Mouse (Mus musculus) hindbrain, embryonic 14.5 days (tissue): ENCODE data around the gene Esrrg. TPM values are rescaled to one million over a fixed set of nuclear protein-coding genes. Genes with fewer than 3 reads are reported as not detected.

Source experiments
- ATAC-seq: fragments of 200-750 bp; cut with Nextera tagmentation; 2 replicates; pipeline ENCODE4 v1.8.0; 2017; ENCODE audit warnings: moderate number of reproducible peaks, mild to moderate bottlenecking, moderate TSS enrichment, moderate library complexity; ENCODE audit not compliant: low FRiP score
- DNase-seq: peaks from one replicate; pipeline ENCODE4 v3.0.0-alpha.2; 2015; ENCODE audit warnings: low spot score
- H3K27ac ChIP-seq: fragments of 300-500 bp; sonication (generic); 2 replicates; pipeline ENCODE4 v1.5.1; 2014; ENCODE audit warnings: mild to moderate bottlenecking, moderate library complexity
- H3K27me3 ChIP-seq: fragments of 300-500 bp; sonication (generic); 2 replicates; pipeline ENCODE4 v1.6.1; 2014; ENCODE audit warnings: mild to moderate bottlenecking, low read length, mixed read lengths; ENCODE audit not compliant: control insufficient read depth, insufficient read depth
- H3K36me3 ChIP-seq: fragments of 300-500 bp; sonication (generic); replicated peaks from 2 replicates; pipeline ENCODE4 v1.6.1; 2014; ENCODE audit not compliant: control insufficient read depth, insufficient read depth
- H3K4me1 ChIP-seq: fragments of 300-500 bp; sonication (generic); replicated peaks from 2 replicates; pipeline ENCODE4 v1.6.1; 2014; ENCODE audit warnings: antibody characterized with exemption, low read length, mixed read lengths; ENCODE audit not compliant: control insufficient read depth, insufficient read depth
- H3K4me2 ChIP-seq: fragments of 300-500 bp; sonication (generic); replicated peaks from 2 replicates; pipeline ENCODE4 v1.6.1; 2014; ENCODE audit warnings: mild to moderate bottlenecking, moderate library complexity
- H3K4me3 ChIP-seq: fragments of 300-500 bp; sonication (generic); replicated peaks from 2 replicates; pipeline ENCODE4 v1.5.1; 2014; ENCODE audit warnings: mild to moderate bottlenecking, low read length
- H3K9ac ChIP-seq: fragments of 300-500 bp; sonication (generic); 2 replicates; pipeline ENCODE4 v1.6.1; 2014
- H3K9me3 ChIP-seq: fragments of 300-500 bp; sonication (generic); 2 replicates; pipeline ENCODE4 v1.6.1; 2016; ENCODE audit warnings: low read length; ENCODE audit not compliant: control insufficient read depth
- WGBS: fragments of 180-500 bp; shearing (Covaris S2); extraction: QIAGEN DNeasy Blood & Tissue Kit; methylation state at CpG from one replicate; pipeline ENCODE4 v1.1.7; 2014; 5-methylcytosine and 5-hydroxymethylcytosine counted together
- polyA plus RNA-seq: library from polyadenylated mRNA; unstranded; fragments of >200 nt; fragmentation: Nextera tagmentation; extraction: Ambion mirVana; gene quantifications from 2 replicates; pipeline ENCODE4 v1.2.1, GENCODE M21; 2014

Gene Esrrg
- polyA plus RNA-seq, 1 experiment from 2014 or later: 46.8 TPM

GRCm38 (mm10) chr1:187983177-187983576, 374.6 kb downstream of the Esrrg start:
- no peak overlapping the region for H3K4me3 ChIP-seq
- no peak overlapping the region for H3K9ac ChIP-seq
- H3K9me3 ChIP-seq: no peaks in the 10 kb centered on the region
- DNase-seq: no peak
- no peaks in the 10 kb centered on the region for H3K27me3 ChIP-seq
- H3K4me2 ChIP-seq: no peak overlapping the region
- H3K4me1 ChIP-seq: peaks cover 12% of the 10 kb centered on the region
- H3K36me3 ChIP-seq: no peaks in the 10 kb centered on the region
- ATAC-seq: no peak
- no peak overlapping the region for H3K27ac ChIP-seq
- 8% methylated on average over 4 of the region's 4 CpGs for WGBS

GRCm38 (mm10) chr1:187990161-187990560, 381.6 kb downstream of the Esrrg start:
- Histone ChIP-seq H3K4me1 (no peaks in the 10 kb centered on the region), H3K27me3 (no peaks in the 10 kb centered on the region), H3K4me3 (no peak overlapping the region), H3K9me3 (no peaks in the 10 kb centered on the region), H3K36me3 (no peaks in the 10 kb centered on the region), H3K4me2 (no peak overlapping the region), H3K27ac (no peak overlapping the region), H3K9ac (no peak overlapping the region)
- DNase-seq: no peak
- no peak for ATAC-seq

GRCm38 (mm10) chr1:187997584-187998338, 389.2 kb downstream of the Esrrg start:
- H3K4me2 ChIP-seq: peak overlapping the region; percentile 64
- under 1% methylated on average over 39 of the region's 39 CpGs for WGBS
- ATAC-seq: peak; percentile 92
- peak overlapping the region; percentile 37 for H3K9ac ChIP-seq
- peak overlapping the region; percentile 46; the same call in 1 of the 2 replicates for H3K27ac ChIP-seq
- H3K36me3 ChIP-seq: no peaks in the 10 kb centered on the region
- H3K4me3 ChIP-seq: peak overlapping the region; percentile 36
- DNase-seq: peak; percentile 80
- 0 out of 2 replicates have a peak, but pooled peaks cover 10% of the 10 kb centered on the region for H3K4me1 ChIP-seq
- no peaks in the 10 kb centered on the region for H3K9me3 ChIP-seq
- H3K27me3 ChIP-seq: no peaks in the 10 kb centered on the region

GRCm38 (mm10) chr1:187999121-187999520, 390.5 kb downstream of the Esrrg start:
- Histone ChIP-seq H3K36me3 (no peaks in the 10 kb centered on the region), H3K9ac (0 out of 2 replicates have a peak overlapping the region, but pooled peaks have one; percentile 11), H3K27me3 (no peaks in the 10 kb centered on the region), H3K27ac (no peak overlapping the region), H3K4me3 (peak overlapping the region; percentile 24), H3K9me3 (no peaks in the 10 kb centered on the region), H3K4me1 (0 out of 2 replicates have a peak, but pooled peaks cover 10% of the 10 kb centered on the region), H3K4me2 (peak overlapping the region; percentile 21)
- no peak for ATAC-seq
- 48% methylated on average over 4 of the region's 4 CpGs for WGBS
- DNase-seq: no peak

GRCm38 (mm10) chr1:188000189-188000588, 391.6 kb downstream of the Esrrg start:
- no peak for ATAC-seq
- WGBS: 60% methylated on average over 8 of the region's 8 CpGs

GRCm38 (mm10) chr1:188006820-188007491, 398.4 kb downstream of the Esrrg start:
- Histone ChIP-seq H3K9me3 (no peaks in the 10 kb centered on the region), H3K4me2 (no peak overlapping the region), H3K27me3 (no peaks in the 10 kb centered on the region; the same call in 1 of the 2 replicates), H3K9ac (no peak overlapping the region), H3K36me3 (no peaks in the 10 kb centered on the region), H3K27ac (no peak overlapping the region), H3K4me3 (no peak overlapping the region), H3K4me1 (no peaks in the 10 kb centered on the region)
- ATAC-seq: no peak
- 74% methylated on average over 13 of the region's 13 CpGs for WGBS
- DNase-seq: no peak

More at GRCm38 (mm10) chr1:188000189-188000588, 391.6 kb downstream of the Esrrg start:
- no peaks in the 10 kb centered on the region for H3K27me3 ChIP-seq
- H3K4me2 ChIP-seq: peak overlapping the region; percentile 21
- H3K9ac ChIP-seq: peak overlapping the region; percentile 7; the same call in 1 of the 2 replicates
- H3K36me3 ChIP-seq: no peaks in the 10 kb centered on the region
- H3K27ac ChIP-seq: no peak overlapping the region
- 0 out of 2 replicates have a peak, but pooled peaks cover 10% of the 10 kb centered on the region for H3K4me1 ChIP-seq
- no peak for DNase-seq
- peak overlapping the region; percentile 24 for H3K4me3 ChIP-seq
- no peaks in the 10 kb centered on the region for H3K9me3 ChIP-seq

GRCm38 (mm10) chr1:188008476-188008875, 399.9 kb downstream of the Esrrg start:
- DNase-seq (no peak), ATAC-seq (no peak)
- H3K4me3 ChIP-seq: no peak overlapping the region
- no peaks in the 10 kb centered on the region; the same call in 1 of the 2 replicates for H3K27me3 ChIP-seq
- H3K4me1 ChIP-seq: no peaks in the 10 kb centered on the region
- H3K27ac ChIP-seq: no peak overlapping the region
- H3K36me3 ChIP-seq: no peaks in the 10 kb centered on the region
- H3K9ac ChIP-seq: no peak overlapping the region
- 72% methylated on average over 13 of the region's 13 CpGs for whole genome bisulfite sequencing
- no peaks in the 10 kb centered on the region for H3K9me3 ChIP-seq
- 0 out of 2 replicates have a peak overlapping the region, but pooled peaks have one; percentile 8 for H3K4me2 ChIP-seq

GRCm38 (mm10) chr1:188009868-188010267, 401.3 kb downstream of the Esrrg start:
- H3K9me3 ChIP-seq: no peaks in the 10 kb centered on the region
- no peak overlapping the region for H3K27ac ChIP-seq
- ATAC-seq: no peak
- no peak for DNase-seq
- H3K4me2 ChIP-seq: no peak overlapping the region
- WGBS: 72% methylated on average over 5 of the region's 5 CpGs
- no peak overlapping the region for H3K9ac ChIP-seq
- H3K27me3 ChIP-seq: no peaks in the 10 kb centered on the region; the same call in 1 of the 2 replicates
- H3K4me3 ChIP-seq: no peak overlapping the region
- H3K36me3 ChIP-seq: no peaks in the 10 kb centered on the region
- no peaks in the 10 kb centered on the region for H3K4me1 ChIP-seq

- no peaks in the 10 kb centered on the region for H3K4me1 ChIP-seq
- H3K4me3 ChIP-seq: no peak overlapping the region
- no peak overlapping the region for H3K4me2 ChIP-seq
- H3K9ac ChIP-seq: no peak overlapping the region
- 89% methylated on average over 1 of the region's 1 CpGs for WGBS
- H3K27me3 ChIP-seq: no peaks in the 10 kb centered on the region; the same call in 1 of the 2 replicates
- H3K27ac ChIP-seq: no peak overlapping the region
- ATAC-seq (no peak), DNase-seq (no peak)
- H3K9me3 ChIP-seq: no peaks in the 10 kb centered on the region
- H3K36me3 ChIP-seq: no peaks in the 10 kb centered on the region
These were observed 402.3 kb downstream of the Esrrg start for GRCm38 (mm10) chr1:188010860-188011259.
